Mouse (Mus musculus) lung, embryonic 16.5 days (tissue): ENCODE results near the gene Sptbn4. TPM values are rescaled to one million over a fixed set of nuclear protein-coding genes. Genes with fewer than 3 reads are reported as not detected.

Experiments
- ATAC-seq: fragments of 200-750 bp; cut with Nextera tagmentation; 2 replicates; pipeline ENCODE4 v1.8.0; 2017; ENCODE audit warnings: low read depth, mild to moderate bottlenecking, moderate library complexity
- H3K27ac ChIP-seq: fragments of 300-500 bp; sonication (generic); 2 replicates; pipeline ENCODE4 v1.5.1; 2014; ENCODE audit warnings: mild to moderate bottlenecking, control low read depth, low read length
- H3K27me3 ChIP-seq: fragments of 300-500 bp; sonication (generic); 2 replicates; pipeline ENCODE4 v1.6.1; 2014; ENCODE audit warnings: low read depth, low read length, mixed read lengths; ENCODE audit not compliant: control insufficient read depth, insufficient read depth
- H3K36me3 ChIP-seq: fragments of 300-500 bp; sonication (generic); 2 replicates; pipeline ENCODE4 v1.6.1; 2014; ENCODE audit warnings: low read length; ENCODE audit not compliant: control insufficient read depth, insufficient read depth
- H3K4me1 ChIP-seq: fragments of 300-500 bp; sonication (generic); replicated peaks from 2 replicates; pipeline ENCODE4 v1.6.1; 2014; ENCODE audit warnings: low read length, mixed read lengths; ENCODE audit not compliant: control insufficient read depth, insufficient read depth
- H3K4me2 ChIP-seq: fragments of 300-500 bp; sonication (generic); 2 replicates; pipeline ENCODE4 v1.6.1; 2014; ENCODE audit warnings: low read depth, low read length, control low read depth
- H3K4me3 ChIP-seq: fragments of 300-500 bp; sonication (generic); 2 replicates; pipeline ENCODE4 v1.5.1; 2014; ENCODE audit warnings: mild to moderate bottlenecking, low read length, control low read depth
- H3K9ac ChIP-seq: fragments of 300-500 bp; sonication (generic); 2 replicates; pipeline ENCODE4 v1.6.1; 2014; ENCODE audit warnings: low read length, control low read depth
- H3K9me3 ChIP-seq: fragments of 300-500 bp; sonication (generic); 2 replicates; pipeline ENCODE4 v1.6.1; 2016; ENCODE audit warnings: low read length; ENCODE audit not compliant: control insufficient read depth
- WGBS: fragments of 180-500 bp; shearing (Covaris S2); extraction: QIAGEN DNeasy Blood & Tissue Kit; methylation state at CpG from one replicate; pipeline ENCODE4 v1.1.7; 2014; 5-methylcytosine and 5-hydroxymethylcytosine counted together
- polyA plus RNA-seq: library from polyadenylated mRNA; unstranded; fragments of >200 nt; fragmentation: Nextera tagmentation; extraction: Ambion mirVana; gene quantifications from 2 replicates; pipeline ENCODE4 v1.2.1, GENCODE M21; 2015

Gene Sptbn4
- polyA plus RNA-seq, 1 experiment from 2014 or later, result 0.29 TPM

GRCm38 (mm10) chr7:27339114-27339513, 108.4 kb downstream of the Sptbn4 start:
- Histone ChIP-seq H3K27ac (no peak overlapping the region), H3K4me2 (no peak overlapping the region), H3K9me3 (no peaks in the 10 kb centered on the region), H3K27me3 (peaks cover 44% of the 10 kb centered on the region), H3K4me1 (peaks cover 21% of the 10 kb centered on the region), H3K36me3 (0 out of 2 replicates have a peak, but pooled peaks cover 2% of the 10 kb centered on the region), H3K9ac (no peak overlapping the region), H3K4me3 (no peak overlapping the region)
- 69% methylated on average over 4 of the region's 4 CpGs for WGBS
- ATAC-seq, result no peak

- Histone ChIP-seq H3K27me3 (peaks cover 53% of the 10 kb centered on the region), H3K4me3 (peak within 1 kb of the TSS; percentile 43), H3K9ac (peak within 1 kb of the TSS; percentile 59), H3K27ac (no peak within 1 kb of the TSS), H3K4me2 (peak within 1 kb of the TSS; percentile 67), H3K4me1 (peaks cover 32% of the 10 kb centered on the region), H3K36me3 (0 out of 2 replicates have a peak, but pooled peaks cover under 1% of the 10 kb centered on the region), H3K9me3 (no peaks in the 10 kb centered on the region)
- 1% methylated on average over 36 of the region's 36 CpGs for WGBS
- 0 out of 2 replicates have a peak, but pooled peaks have one; percentile 5 for ATAC-seq
Observed at GRCm38 (mm10) chr7:27337175-27337853, 110.2 kb downstream of the Sptbn4 start, which contains the start of gene Ltbp4. Gene Ltbp4, minus strand, starts transcription at chr7:27337692.

- no peaks in the 10 kb centered on the region for H3K36me3 ChIP-seq
- WGBS, result 2% methylated on average over 42 of the region's 47 CpGs
- H3K9ac ChIP-seq, result peak overlapping the region; percentile 29
- peak overlapping the region; percentile 43 for H3K4me3 ChIP-seq
- peak; percentile 58 for ATAC-seq
- H3K27me3 ChIP-seq, result peaks cover 53% of the 10 kb centered on the region
- H3K4me1 ChIP-seq, result peaks cover 36% of the 10 kb centered on the region
- peak overlapping the region; percentile 67 for H3K4me2 ChIP-seq
- no peak overlapping the region for H3K27ac ChIP-seq
- no peaks in the 10 kb centered on the region for H3K9me3 ChIP-seq
Observed at GRCm38 (mm10) chr7:27335928-27336823, 111.3 kb downstream of the Sptbn4 start.

GRCm38 (mm10) chr7:27335011-27335720, 112.3 kb downstream of the Sptbn4 start:
- H3K4me3 ChIP-seq, result no peak overlapping the region; the same call in 1 of the 2 replicates
- peaks cover 41% of the 10 kb centered on the region for H3K4me1 ChIP-seq
- ATAC-seq, result no peak
- WGBS, result 47% methylated on average over 15 of the region's 15 CpGs
- peaks cover 53% of the 10 kb centered on the region for H3K27me3 ChIP-seq
- H3K36me3 ChIP-seq, result no peaks in the 10 kb centered on the region
- peak overlapping the region; percentile 94 for H3K4me2 ChIP-seq
- H3K27ac ChIP-seq, result peak overlapping the region; percentile 98
- no peaks in the 10 kb centered on the region for H3K9me3 ChIP-seq
- H3K9ac ChIP-seq, result no peak overlapping the region; the same call in 1 of the 2 replicates

GRCm38 (mm10) chr7:27334405-27334911, 113.0 kb downstream of the Sptbn4 start:
- peak overlapping the region; percentile 98 for H3K27ac ChIP-seq
- H3K9ac ChIP-seq, result peak overlapping the region; percentile 92
- peak overlapping the region; percentile 73 for H3K4me3 ChIP-seq
- H3K36me3 ChIP-seq, result no peaks in the 10 kb centered on the region
- H3K27me3 ChIP-seq, result peaks cover 58% of the 10 kb centered on the region
- WGBS, result 1% methylated on average over 32 of the region's 32 CpGs
- H3K4me2 ChIP-seq, result peak overlapping the region; percentile 94
- no peak for ATAC-seq
- H3K4me1 ChIP-seq, result peaks cover 48% of the 10 kb centered on the region
- no peaks in the 10 kb centered on the region for H3K9me3 ChIP-seq

- no peaks in the 10 kb centered on the region for H3K36me3 ChIP-seq
- H3K4me3 ChIP-seq, result peak overlapping the region; percentile 73
- H3K27me3 ChIP-seq, result peaks cover 50% of the 10 kb centered on the region
- H3K9me3 ChIP-seq, result no peaks in the 10 kb centered on the region
- peak overlapping the region; percentile 94 for H3K4me2 ChIP-seq
- H3K4me1 ChIP-seq, result peaks cover 54% of the 10 kb centered on the region
- H3K27ac ChIP-seq, result peak overlapping the region; percentile 98
- WGBS, result 0% methylated on average over 38 of the region's 77 CpGs
- no peak for ATAC-seq
- peak overlapping the region; percentile 92 for H3K9ac ChIP-seq
Observed at GRCm38 (mm10) chr7:27333316-27333941, 114.1 kb downstream of the Sptbn4 start.

GRCm38 (mm10) chr7:27332353-27333199, 114.9 kb downstream of the Sptbn4 start:
- H3K9me3 ChIP-seq, result no peaks in the 10 kb centered on the region
- H3K9ac ChIP-seq, result peak overlapping the region; percentile 92
- H3K27me3 ChIP-seq, result peaks cover 44% of the 10 kb centered on the region
- peaks cover 54% of the 10 kb centered on the region for H3K4me1 ChIP-seq
- ATAC-seq, result peak; percentile 34
- WGBS, result under 1% methylated on average over 38 of the region's 39 CpGs
- H3K36me3 ChIP-seq, result no peaks in the 10 kb centered on the region
- peak overlapping the region; percentile 73 for H3K4me3 ChIP-seq
- peak overlapping the region; percentile 98 for H3K27ac ChIP-seq
- H3K4me2 ChIP-seq, result peak overlapping the region; percentile 94

GRCm38 (mm10) chr7:27331854-27332253, 115.6 kb downstream of the Sptbn4 start:
- 2% methylated on average over 8 of the region's 8 CpGs for WGBS
- Histone ChIP-seq H3K9me3 (no peaks in the 10 kb centered on the region), H3K27me3 (peaks cover 42% of the 10 kb centered on the region), H3K36me3 (0 out of 2 replicates have a peak, but pooled peaks cover 5% of the 10 kb centered on the region), H3K4me3 (peak overlapping the region; percentile 73), H3K4me2 (peak overlapping the region; percentile 94), H3K27ac (peak overlapping the region; percentile 98), H3K4me1 (peaks cover 47% of the 10 kb centered on the region), H3K9ac (peak overlapping the region; percentile 92)
- ATAC-seq, result no peak
